Mouse (Mus musculus) kidney, adult 2 months (tissue): ENCODE results near the gene Olfr11. TPM values are rescaled to one million over a fixed set of nuclear protein-coding genes. Genes with fewer than 3 reads are reported as not detected.

ENCODE experiments used
- DNase-seq: peaks from one replicate; pipeline ENCODE4 v3.0.0; 2021
- H3K27ac ChIP-seq: fragments of 200-500 bp; 2 replicates; pipeline ENCODE4 v1.5.1; 2012; ENCODE audit warnings: low read depth, low read length, control low read depth, inconsistent platforms; ENCODE audit not compliant: insufficient read depth
- H3K27me3 ChIP-seq: fragments of 200-500 bp; replicated peaks from 2 replicates; pipeline ENCODE4 v1.6.1; 2012; ENCODE audit warnings: mild to moderate bottlenecking, moderate library complexity, low read length, inconsistent platforms; ENCODE audit not compliant: control insufficient read depth, insufficient read depth
- H3K36me3 ChIP-seq: fragments of 200-500 bp; 2 replicates; pipeline ENCODE4 v1.6.1; 2012; ENCODE audit warnings: mild to moderate bottlenecking, moderate library complexity, low read length, inconsistent platforms; ENCODE audit not compliant: control insufficient read depth, insufficient read depth
- H3K4me1 ChIP-seq: fragments of 200-500 bp; 2 replicates; pipeline ENCODE4 v1.6.1; 2011; ENCODE audit warnings: low read length; ENCODE audit not compliant: control insufficient read depth, insufficient read depth
- H3K4me3 ChIP-seq: fragments of 200-500 bp; 2 replicates; pipeline ENCODE4 v1.5.1; 2011; ENCODE audit warnings: mild to moderate bottlenecking, low read depth, low read length, control low read depth; ENCODE audit not compliant: insufficient read depth
- CTCF ChIP-seq: fragments of 200-500 bp; conservative IDR thresholded peaks from 2 replicates; pipeline ENCODE4 v1.5.1; 2011; ENCODE audit warnings: low read depth, mild to moderate bottlenecking, control low read depth, low read length, moderate library complexity, mixed read lengths; ENCODE audit not compliant: insufficient read depth, insufficient read length
- POLR2A ChIP-seq: fragments of 200-500 bp; IDR thresholded peaks from one replicate; pipeline ENCODE4 v1.6.1; 2011; ENCODE audit warnings: low read depth, low read length, control low read depth
- WGBS: fragments of 180-500 bp; shearing (Covaris S2); methylation state at CpG from one replicate; pipeline ENCODE4 v1.1.7; 2018; 5-methylcytosine and 5-hydroxymethylcytosine counted together
- polyA plus RNA-seq: library from polyadenylated mRNA; depleted of rRNA; stranded (reverse); fragments of >200 nt; gene quantifications from 2 replicates; pipeline ENCODE4 v1.2.3, GENCODE M21; 2012; rRNA removed

Olfr11 gene
- not detected in 2 replicates for polyA plus RNA-seq

GRCm38 (mm10) chr13:21642418-21642817 is at the start of gene Olfr11:
Olfr11 (minus strand) TSS chr13:21642518.
- no peak for DNase-seq
- 75% methylated on average over 2 of the region's 2 CpGs for WGBS
- TF ChIP-seq POLR2A (no peak), CTCF (no peak)
- Histone ChIP-seq H3K36me3 (no peaks in the 10 kb centered on the region), H3K27ac (no peak within 1 kb of the TSS), H3K27me3 (no peaks in the 10 kb centered on the region), H3K4me1 (no peaks in the 10 kb centered on the region), H3K4me3 (no peak within 1 kb of the TSS)

DNA sequence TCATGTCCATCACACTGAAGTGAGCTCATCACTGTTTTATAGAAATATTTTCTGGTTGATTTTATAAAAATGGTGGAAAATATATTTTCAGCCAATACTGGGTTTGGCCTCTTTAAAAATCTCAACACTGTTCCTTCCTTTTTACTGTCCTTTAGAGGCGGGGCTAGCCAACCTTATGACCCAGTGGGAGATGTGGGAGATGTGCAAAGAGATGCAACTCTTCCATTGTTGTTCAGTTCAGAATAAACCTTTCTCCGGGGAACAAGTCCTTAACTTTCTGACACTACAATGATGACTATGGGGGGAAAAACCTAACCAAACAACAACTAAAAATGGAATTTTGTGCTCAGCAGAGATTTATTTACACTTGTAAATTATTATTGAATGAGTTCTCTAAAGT is 35.0 kb upstream of the Olfr11 start, which contains the start of gene Olfr1360:
TSS of gene Olfr1360 (minus strand) at position 101 of the 400 bp plus-strand sequence.
- TF ChIP-seq POLR2A, result no peak
- TF ChIP-seq CTCF, result no peak
- Histone ChIP-seq H3K4me1 (no peaks in the 10 kb centered on the region), H3K36me3 (no peaks in the 10 kb centered on the region), H3K27me3 (no peaks in the 10 kb centered on the region), H3K27ac (no peak within 1 kb of the TSS), H3K4me3 (no peak within 1 kb of the TSS)
- no peak for DNase-seq
- 75% methylated on average over 2 of the region's 2 CpGs for WGBS

DNA sequence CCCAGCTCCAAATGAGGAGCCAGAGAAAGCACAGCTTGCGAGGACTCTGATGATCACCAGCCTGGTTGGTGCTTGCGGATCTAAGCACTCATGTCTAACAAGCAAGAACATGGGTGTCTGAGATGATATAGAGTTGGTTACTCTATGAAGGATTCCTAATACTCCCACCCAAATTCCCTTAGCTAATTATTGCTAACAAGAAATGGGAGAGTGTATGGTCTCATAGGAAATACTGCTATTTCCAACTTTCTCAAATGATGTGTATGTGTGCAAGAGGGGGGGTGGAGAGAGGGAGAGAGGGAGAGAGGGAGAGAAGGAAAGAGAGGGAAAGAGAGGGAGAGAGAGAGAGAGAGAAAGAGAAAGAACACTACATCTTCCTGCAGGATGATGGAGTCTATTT is 21.0 kb upstream of the Olfr11 start, which contains the start of gene Olfr1361:
TSS of gene Olfr1361 (minus strand) at position 101 of the 400 bp plus-strand sequence.
- Histone ChIP-seq H3K4me1 (no peaks in the 10 kb centered on the region), H3K27me3 (no peaks in the 10 kb centered on the region), H3K36me3 (no peaks in the 10 kb centered on the region), H3K4me3 (no peak within 1 kb of the TSS), H3K27ac (no peak within 1 kb of the TSS)
- TF ChIP-seq CTCF, result no peak
- no peak for TF ChIP-seq POLR2A
- DNase-seq, result no peak
- 39% methylated on average over 2 of the region's 2 CpGs for WGBS

- Histone ChIP-seq H3K36me3 (no peaks in the 10 kb centered on the region), H3K27ac (no peak within 1 kb of the TSS), H3K27me3 (no peaks in the 10 kb centered on the region), H3K4me1 (no peaks in the 10 kb centered on the region), H3K4me3 (no peak within 1 kb of the TSS)
- TF ChIP-seq POLR2A (no peak), CTCF (no peak)
- DNase-seq, result no peak
These were observed 28.4 kb downstream of the Olfr11 start, which contains the start of gene Olfr1362 for GRCm38 (mm10) chr13:21613922-21614321. Olfr1362 (minus strand) TSS chr13:21614022.

- H3K36me3 ChIP-seq, result no peaks in the 10 kb centered on the region
- H3K27me3 ChIP-seq, result no peaks in the 10 kb centered on the region
- no peak for DNase-seq
- H3K4me1 ChIP-seq, result no peaks in the 10 kb centered on the region
- H3K27ac ChIP-seq, result no peak overlapping the region
- no peak overlapping the region for H3K4me3 ChIP-seq
- 53% methylated on average over 2 of the region's 2 CpGs for WGBS
- TF ChIP-seq CTCF (no peak), POLR2A (no peak)
These were observed 50.7 kb downstream of the Olfr11 start for GRCm38 (mm10) chr13:21591618-21592017.

Other genes with a start within 250 kb of the Olfr11 start
- gene Zkscan3, start 239.8 kb downstream of the Olfr11 start, polyA plus RNA-seq, result 18.4 and 20.6 TPM in 2 replicates
- gene Pgbd1, start 201.5 kb downstream of the Olfr11 start, polyA plus RNA-seq, result 1.1 and 1.2 TPM in 2 replicates
- 13.7 and 14.7 TPM in 2 replicates for gene Zscan26, start 188.8 kb downstream of the Olfr11 start, polyA plus RNA-seq
- gene Nkapl, start 174.0 kb downstream of the Olfr11 start, polyA plus RNA-seq, result 0.13 and 0.23 TPM in 2 replicates
- gene Zkscan4, start 163.6 kb downstream of the Olfr11 start, polyA plus RNA-seq, result 0.54 and 0.56 TPM in 2 replicates
- not detected in 2 replicates for gene Gm10065, start 163.1 kb downstream of the Olfr11 start, polyA plus RNA-seq
- 0.26 and 0.34 TPM in 2 replicates for gene AK157302, start 147.3 kb downstream of the Olfr11 start, polyA plus RNA-seq
- gene Gm11273, start 141.1 kb downstream of the Olfr11 start, polyA plus RNA-seq, result 54.6 and 55.1 TPM in 2 replicates
- 3.0 and 4.2 TPM in 2 replicates for gene Zkscan8, start 111.4 kb downstream of the Olfr11 start, polyA plus RNA-seq
- gene Olfr1366, start 99.7 kb downstream of the Olfr11 start, polyA plus RNA-seq, result not detected in 2 replicates
- not detected in 2 replicates for gene Olfr1535, start 82.6 kb downstream of the Olfr11 start, polyA plus RNA-seq
- not detected in 2 replicates for gene Olfr1364, start 60.8 kb downstream of the Olfr11 start, polyA plus RNA-seq
- not detected in 2 replicates for gene Olfr1362, start 28.5 kb downstream of the Olfr11 start, polyA plus RNA-seq
- not detected in 2 replicates for gene Olfr1361, start 20.9 kb upstream of the Olfr11 start, polyA plus RNA-seq
- gene Olfr1360, start 34.9 kb upstream of the Olfr11 start, polyA plus RNA-seq, result not detected in 2 replicates
- gene Olfr1359, start 55.6 kb upstream of the Olfr11 start, polyA plus RNA-seq, result not detected in 2 replicates
- 1.0 TPM in 1 of 2 replicates, not detected in the other for gene Hist1h2bl, start 73.6 kb upstream of the Olfr11 start, polyA plus RNA-seq
- gene Hist1h2ai, start 73.9 kb upstream of the Olfr11 start, polyA plus RNA-seq, result 0.49 and 1.2 TPM in 2 replicates
- gene Hist1h3h, start 75.1 kb upstream of the Olfr11 start, polyA plus RNA-seq, result 1.1 and 2.2 TPM in 2 replicates
- gene Hist1h2bm, start 79.5 kb upstream of the Olfr11 start, polyA plus RNA-seq, result 0.24 and 0.38 TPM in 2 replicates
- 0.75 and 1.1 TPM in 2 replicates for gene Hist1h4j, start 92.5 kb upstream of the Olfr11 start, polyA plus RNA-seq
- gene Hist1h4k, start 108.0 kb upstream of the Olfr11 start, polyA plus RNA-seq, result 2.6 and 6.8 TPM in 2 replicates
- 0.72 and 0.77 TPM in 2 replicates for gene Hist1h2ak, start 111.3 kb upstream of the Olfr11 start, polyA plus RNA-seq
- not detected in 2 replicates for gene Hist1h2bn, start 111.6 kb upstream of the Olfr11 start, polyA plus RNA-seq
- gene Hist1h1b, start 138.1 kb upstream of the Olfr11 start, polyA plus RNA-seq, result 0.14 TPM in 1 of 2 replicates, not detected in the other
- gene Hist1h3i, start 140.9 kb upstream of the Olfr11 start, polyA plus RNA-seq, result 1.1 and 3.3 TPM in 2 replicates
- 0.33 TPM in 1 of 2 replicates, not detected in the other for gene Hist1h2an, start 144.7 kb upstream of the Olfr11 start, polyA plus RNA-seq
- gene Hist1h2bp, start 144.9 kb upstream of the Olfr11 start, polyA plus RNA-seq, result 0.43 TPM in 1 of 2 replicates, not detected in the other
- 1.4 and 2.7 TPM in 2 replicates for gene Hist1h2bq, start 167.7 kb upstream of the Olfr11 start, polyA plus RNA-seq
- not detected in 2 replicates for gene Hist1h2ao, start 167.9 kb upstream of the Olfr11 start, polyA plus RNA-seq
- gene Hist1h4m, start 169.2 kb upstream of the Olfr11 start, polyA plus RNA-seq, result not detected in 2 replicates
- gene Hist1h4n, start 189.7 kb upstream of the Olfr11 start, polyA plus RNA-seq, result 3.6 and 5.2 TPM in 2 replicates
- gene Hist1h2ap, start 191.0 kb upstream of the Olfr11 start, polyA plus RNA-seq, result 7.6 and 8.6 TPM in 2 replicates
- gene Hist1h2br, start 191.2 kb upstream of the Olfr11 start, polyA plus RNA-seq, result 1.3 and 2.1 TPM in 2 replicates